Mouse (Mus musculus) E14TG2a.4 (cell line): ENCODE results near the gene Ormdl3.

Experiments used
- CTCF ChIP-seq: conservative IDR thresholded peaks from 2 replicates; pipeline ENCODE4 v1.5.1; 2014; ENCODE audit warnings: low read length
- NANOG ChIP-seq: IDR thresholded peaks from 2 replicates; pipeline ENCODE4 v1.6.1; 2014; ENCODE audit warnings: borderline replicate concordance, low read length, mixed read lengths
- POU5F1 ChIP-seq: IDR thresholded peaks from 2 replicates; pipeline ENCODE4 v1.6.1; 2014; ENCODE audit warnings: low read length, borderline replicate concordance

GRCm38 (mm10) chr11:98589306-98589705 lies 2.1 kb upstream of the Ormdl3 start:
- TF ChIP-seq CTCF (no peak), POU5F1 (no peak), NANOG (no peak)
